Mouse (Mus musculus): ENCODE results near the gene Ccn1.

DNA sequence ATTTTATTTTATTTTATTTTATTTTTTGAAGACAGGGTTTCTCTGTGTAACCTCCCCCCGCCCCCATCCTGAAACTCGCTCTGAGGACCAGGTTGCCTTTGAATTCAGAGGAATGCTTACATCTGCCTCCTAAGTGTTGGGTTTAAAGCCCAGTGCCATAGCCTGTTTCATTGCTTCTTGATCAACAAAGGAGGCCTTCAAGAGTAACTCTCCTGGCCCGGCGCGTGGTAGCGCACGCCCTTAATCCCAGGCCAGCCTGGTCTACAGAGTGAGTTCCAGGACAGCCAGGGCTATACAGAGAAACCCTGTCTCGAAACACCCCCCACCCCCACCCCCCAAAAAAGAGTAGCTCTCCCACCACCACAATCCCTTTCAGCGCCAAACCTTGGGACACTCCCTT, 4.2 kb upstream of the Ccn1 start:
- TF ChIP-seq CTCF (IDR thresholded peaks at IDR 0.05; ENCODE audit: extremely low read depth, insufficient read length, insufficient replicate concordance, low read depth, low read length) (no peak), POLR2A (IDR thresholded peaks at IDR 0.05; ENCODE audit: low read depth, low read length) (no peak)

All from small intestine, adult 2 months (tissue).